Mouse (Mus musculus) cerebellum, postnatal 36 days (tissue): ENCODE measurements around the gene Gpr62.

Experiments used
- DNase-seq, 2 experiments: peaks; one replicate each; pipeline ENCODE4 v3.0.0; 2021 to 2022; ENCODE audit warnings: mixed read lengths in 2 of 2

Gene Gpr62

DNA sequence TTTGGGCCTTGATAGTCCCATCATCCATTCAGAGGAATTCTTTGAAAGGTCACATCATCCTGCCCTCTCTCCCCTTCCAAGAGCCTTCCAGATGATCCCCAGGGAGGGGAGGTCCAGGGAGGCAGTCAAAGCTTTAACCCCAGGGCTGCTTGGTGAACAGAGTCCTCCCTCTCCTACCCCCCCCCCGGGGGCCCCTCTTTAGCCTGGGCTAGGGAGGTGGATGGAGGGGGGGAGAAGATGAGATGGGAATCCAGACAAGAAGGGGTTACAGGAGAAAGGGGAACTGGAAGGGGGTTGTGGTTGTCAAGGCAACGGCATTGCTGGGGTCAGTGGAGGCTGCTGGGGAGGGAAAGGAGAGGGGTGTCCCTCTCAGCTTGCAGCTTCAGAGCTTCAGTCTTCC is 45.1 kb downstream of the Gpr62 start:
- no peak for DNase-seq

DNA sequence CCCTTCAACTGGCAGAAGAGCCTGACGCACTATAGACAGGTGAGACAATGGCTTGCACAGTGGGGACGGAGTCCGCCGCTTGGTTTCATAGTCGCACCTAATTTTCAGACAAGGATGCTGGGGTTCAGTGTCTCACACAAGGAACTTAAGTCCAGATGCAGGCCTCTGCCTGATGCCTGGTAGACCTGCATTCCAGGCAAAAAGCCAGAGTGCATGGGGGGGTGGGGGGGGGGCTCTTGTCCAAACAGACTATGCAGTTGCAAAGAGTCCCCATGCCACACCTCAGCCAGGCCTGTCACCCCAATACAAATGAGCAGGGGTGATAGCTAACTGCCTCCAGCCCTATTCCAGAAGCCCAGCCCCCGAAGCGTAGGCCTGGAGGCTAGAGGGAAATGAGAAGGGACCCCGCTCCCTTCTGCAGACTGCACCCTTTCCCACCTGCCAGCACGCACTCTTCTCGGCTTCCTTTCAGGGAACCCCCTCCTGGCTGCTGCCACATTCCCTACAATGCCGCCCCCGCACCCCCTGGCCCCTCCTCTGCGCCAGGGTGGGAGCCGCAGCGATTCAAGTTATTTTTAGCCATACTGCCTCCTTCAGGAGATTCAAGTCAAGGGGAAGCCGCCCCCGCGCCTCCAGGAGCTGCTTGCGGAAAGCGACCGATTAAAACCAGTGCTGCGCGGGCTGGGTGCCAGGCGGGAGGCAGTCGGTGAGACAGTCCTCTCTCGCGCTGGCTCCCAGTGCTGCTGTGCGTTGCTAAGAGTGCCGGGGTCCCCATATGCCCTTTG is 47.7 kb downstream of the Gpr62 start:
- peak; percentile 78 to 85 for DNase-seq

- DNase-seq = no peak
Observed at GRCm38 (mm10) chr9:106416826-106417225, 48.9 kb downstream of the Gpr62 start.
